Mouse (Mus musculus) kidney, embryonic 15.5 days (tissue): ENCODE measurements around the gene Amer1. TPM values are rescaled to one million over a fixed set of nuclear protein-coding genes. Genes with fewer than 3 reads are reported as not detected.

Experiments used
- polyA plus RNA-seq: library from polyadenylated mRNA; unstranded; fragments of >200 nt; fragmentation: Nextera tagmentation; extraction: Ambion mirVana; gene quantifications from 2 replicates; pipeline ENCODE4 v1.2.1, GENCODE M21; 2015

Gene Amer1
- polyA plus RNA-seq, 1 experiment from 2014 or later: 11.1 TPM

Other genes with a start within 250 kb of the Amer1 start
- 14.7 and 14.9 TPM in 2 replicates for gene Arhgef9, start 248.0 kb downstream of the Amer1 start, polyA plus RNA-seq
- 0.26 TPM in 1 of 2 replicates, not detected in the other for gene Asb12, start 113.1 kb upstream of the Amer1 start, polyA plus RNA-seq
- gene Pfn5, start 113.2 kb upstream of the Amer1 start, polyA plus RNA-seq: not detected in 2 replicates
- gene Zc4h2, start 213.6 kb upstream of the Amer1 start, polyA plus RNA-seq: 21.8 and 23.3 TPM in 2 replicates